Mouse (Mus musculus) heart, adult 2 months (tissue): ENCODE measurements around the gene Tab2. TPM values are rescaled to one million over a fixed set of nuclear protein-coding genes. Genes with fewer than 3 reads are reported as not detected.

Source experiments
- DNase-seq, 2 experiments: peaks; one replicate each; pipeline ENCODE4 v3.0.0; 2021
- H3K27ac ChIP-seq: fragments of 200-600 bp; 2 replicates; pipeline ENCODE4 v1.8.1; 2022
- H3K27me3 ChIP-seq: fragments of 200-500 bp; 2 replicates; pipeline ENCODE4 v1.6.1; 2012; ENCODE audit warnings: mild to moderate bottlenecking, low read length, inconsistent platforms, mixed read lengths; ENCODE audit not compliant: control insufficient read depth, insufficient read depth
- H3K36me3 ChIP-seq: fragments of 200-500 bp; 2 replicates; pipeline ENCODE4 v1.6.1; 2012; ENCODE audit warnings: low read length, inconsistent platforms; ENCODE audit not compliant: control insufficient read depth, insufficient read depth
- H3K4me1 ChIP-seq: fragments of 200-500 bp; 2 replicates; pipeline ENCODE4 v1.6.1; 2011; ENCODE audit warnings: low read length; ENCODE audit not compliant: control insufficient read depth, insufficient read depth
- H3K4me3 ChIP-seq: fragments of 200-600 bp; 2 replicates; pipeline ENCODE4 v1.8.1; 2022
- H3K79me2 ChIP-seq: fragments of 200-500 bp; replicated peaks from 2 replicates; pipeline ENCODE4 v1.6.1; 2012; ENCODE audit warnings: mild to moderate bottlenecking, inconsistent platforms, low read length, moderate library complexity, mixed read lengths; ENCODE audit not compliant: control insufficient read depth, insufficient read depth
- H3K9ac ChIP-seq: fragments of 200-500 bp; 2 replicates; pipeline ENCODE4 v1.6.1; 2012; ENCODE audit warnings: low read depth, mild to moderate bottlenecking, control low read depth, inconsistent platforms, low read length, mixed read lengths
- CTCF ChIP-seq: fragments of 200-600 bp; IDR thresholded peaks from 2 replicates; pipeline ENCODE4 v1.8.1; 2022; ENCODE audit warnings: antibody characterized with exemption, mild to moderate bottlenecking, moderate library complexity
- EP300 ChIP-seq: fragments of 200-500 bp; IDR thresholded peaks from 2 replicates; pipeline ENCODE4 v1.6.1; 2011; ENCODE audit warnings: low read depth, low read length, control low read depth; ENCODE audit not compliant: insufficient read depth
- POLR2A ChIP-seq: fragments of 200-500 bp; IDR thresholded peaks from 2 replicates; pipeline ENCODE4 v1.6.1; 2011; ENCODE audit warnings: mild to moderate bottlenecking, low read depth, low read length, control low read depth; ENCODE audit not compliant: insufficient read depth
- WGBS: fragments of 180-500 bp; shearing (Covaris S2); methylation state at CpG from one replicate; pipeline ENCODE4 v1.1.7; 2018; 5-methylcytosine and 5-hydroxymethylcytosine counted together
- intact Hi-C: fragments of 180-260 bp; cut with DNase I; formaldehyde crosslinking; loops from one replicate; pipeline ENCODE4 v1.15.1; 2025
- polyA plus RNA-seq: library from polyadenylated mRNA; depleted of rRNA; stranded (reverse); fragments of >200 nt; gene quantifications from 2 replicates; pipeline ENCODE4 v1.2.3, GENCODE M21; 2012
- total RNA-seq, 2 experiments: library from RNA; stranded (reverse); gene quantifications; 2 replicates each; pipeline ENCODE4 v1.2.3; 2021

Gene Tab2
- total and polyA plus RNA-seq, 3 experiments: 32.2 to 50.4 (median 46.4) TPM

DNA sequence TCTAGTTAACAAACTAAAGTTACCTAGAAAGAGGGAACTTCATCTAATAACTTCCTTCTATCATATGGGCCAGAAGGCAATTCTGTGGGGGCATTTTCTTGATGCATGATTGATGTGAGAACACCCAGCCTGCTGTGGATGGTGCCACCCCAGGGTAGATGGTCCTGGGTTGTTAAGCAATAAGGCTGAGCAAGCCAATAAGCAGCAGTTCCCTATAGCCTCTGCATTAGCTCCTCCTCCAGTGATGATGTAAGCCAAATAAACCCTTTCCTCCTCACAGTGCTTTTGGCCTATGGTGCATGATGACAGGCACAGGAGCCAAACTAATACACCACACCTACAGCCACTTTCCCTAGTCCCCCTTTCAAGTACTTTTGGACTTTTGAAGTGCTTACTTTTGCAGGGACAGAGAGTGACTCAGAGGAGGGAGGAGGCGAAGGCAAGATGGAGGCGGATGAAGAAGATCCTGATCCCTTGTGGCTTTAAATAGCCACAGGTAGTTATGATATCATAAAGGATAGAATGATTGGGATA is 12.8 kb upstream of the Tab2 start:
- intact Hi-C loops: no loop called here

DNA sequence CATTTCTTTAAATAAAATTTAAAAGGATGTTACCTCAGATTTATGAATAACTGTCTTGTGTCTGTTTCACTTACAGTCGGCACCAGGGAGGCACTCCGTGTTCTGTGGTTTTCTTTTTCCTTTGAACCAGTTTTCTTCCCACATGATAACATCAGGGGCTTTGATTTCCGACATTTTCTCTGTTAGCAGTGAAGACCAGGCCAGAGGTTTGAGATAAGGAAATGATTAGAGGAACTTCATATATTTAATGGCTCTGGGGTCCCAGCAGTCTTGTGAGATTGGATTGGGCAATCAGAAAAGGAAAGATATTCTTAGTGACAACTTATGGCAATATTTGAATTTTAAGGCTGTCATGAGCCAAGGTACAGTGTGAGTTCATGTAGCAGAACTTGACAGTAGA is 11.1 kb upstream of the Tab2 start:
- no peak overlapping the region for H3K9ac ChIP-seq
- no peak overlapping the region for H3K4me3 ChIP-seq
- H3K79me2 ChIP-seq: no peaks in the 10 kb centered on the region
- TF ChIP-seq POLR2A: no peak
- intact Hi-C loops: no loop called here
- no peaks in the 10 kb centered on the region for H3K4me1 ChIP-seq
- no peaks in the 10 kb centered on the region for H3K27me3 ChIP-seq
- 35% methylated on average over 3 of the region's 3 CpGs for WGBS
- H3K36me3 ChIP-seq: no peaks in the 10 kb centered on the region
- DNase-seq: no peak
- H3K27ac ChIP-seq: no peak overlapping the region

More for the DNA sequence above, 12.8 kb upstream of the Tab2 start:
- Histone ChIP-seq H3K36me3 (no peaks in the 10 kb centered on the region), H3K9ac (no peak overlapping the region), H3K4me1 (no peaks in the 10 kb centered on the region), H3K27ac (no peak overlapping the region), H3K79me2 (no peaks in the 10 kb centered on the region), H3K4me3 (no peak overlapping the region), H3K27me3 (no peaks in the 10 kb centered on the region)
- TF ChIP-seq CTCF (no peak), EP300 (no peak), POLR2A (no peak)
- WGBS: 97% methylated on average over 2 of the region's 2 CpGs
- no peak for DNase-seq

DNA sequence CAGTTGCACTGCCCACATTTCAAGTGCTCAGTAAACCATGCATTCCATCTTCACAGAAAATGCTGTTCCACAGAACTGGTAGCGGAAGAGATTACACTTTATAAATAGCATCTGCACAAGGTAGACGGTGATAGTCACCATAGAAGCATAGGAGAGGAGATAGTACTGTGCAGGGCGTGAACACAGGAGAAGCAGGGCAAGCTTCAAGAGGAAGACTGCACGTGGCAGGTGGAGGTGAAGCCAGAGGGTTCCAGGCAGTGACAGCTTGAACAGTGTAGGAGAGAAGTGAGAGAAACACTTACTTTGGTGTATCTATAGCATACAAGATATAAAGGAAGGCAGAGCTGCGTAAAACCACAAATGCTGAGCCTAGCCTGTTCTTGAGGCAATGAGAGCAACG is 3.0 kb upstream of the Tab2 start:
- Histone ChIP-seq H3K4me1 (no peaks in the 10 kb centered on the region; the same call in 1 of the 2 replicates), H3K36me3 (peaks cover under 1% of the 10 kb centered on the region; the same call in 1 of the 2 replicates), H3K79me2 (peaks cover 4% of the 10 kb centered on the region; the same call in 1 of the 2 replicates), H3K4me3 (no peak overlapping the region), H3K27ac (no peak overlapping the region), H3K27me3 (no peaks in the 10 kb centered on the region), H3K9ac (no peak overlapping the region)
- no peak for DNase-seq
- intact Hi-C loops: loop anchor here (5.0 to 10.0 kb wide), 3 partner anchors 47 to 274 kb away; partner anchors contain the start of genes Ginm1, Lats1, Pcmt1 and Ppil4
- 50% methylated on average over 6 of the region's 6 CpGs for WGBS
- no peak for TF ChIP-seq CTCF
- TF ChIP-seq EP300: no peak
- TF ChIP-seq POLR2A: no peak

DNA sequence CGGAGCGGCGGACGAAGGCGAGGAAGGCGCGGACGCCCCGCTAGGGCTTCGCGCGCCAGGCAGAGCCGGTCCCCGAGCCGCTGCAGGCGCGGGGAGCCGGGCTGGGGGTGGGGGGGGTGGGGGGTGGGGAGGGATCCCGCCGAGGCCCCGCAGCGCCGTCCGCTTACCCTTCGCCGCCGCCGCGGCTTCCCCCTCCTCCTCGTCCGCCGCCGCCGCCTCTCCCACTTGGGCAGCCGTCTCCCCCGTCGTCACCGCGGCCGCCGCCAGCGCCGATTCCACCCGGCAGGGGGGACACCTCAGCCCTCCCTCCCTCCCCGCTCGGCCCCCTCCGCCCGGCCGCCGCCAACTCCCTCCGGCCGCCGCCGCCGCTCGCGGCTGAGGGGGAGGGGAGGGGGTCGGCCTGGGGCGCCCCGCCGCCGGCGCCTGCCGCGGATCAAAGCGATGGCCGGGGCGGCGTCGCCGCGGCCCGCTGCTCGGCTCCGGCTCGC is 352 bp downstream of the Tab2 start:
- H3K36me3 ChIP-seq: peaks cover 10% of the 10 kb centered on the region
- H3K27me3 ChIP-seq: no peaks in the 10 kb centered on the region
- intact Hi-C loops: loop anchor here (5.0 to 10.0 kb wide), 3 partner anchors 43 to 271 kb away; partner anchors contain the start of genes Ginm1, Lats1, Pcmt1 and Ppil4
- TF ChIP-seq EP300 (no peak), CTCF (no peak), POLR2A (no peak)
- peaks cover 8% of the 10 kb centered on the region for H3K79me2 ChIP-seq
- H3K4me1 ChIP-seq: peaks cover 1% of the 10 kb centered on the region; the same call in 1 of the 2 replicates
- DNase-seq: peak in 1 of 2 experiments; percentile 80
- H3K27ac ChIP-seq: peak overlapping the region; percentile 84
- peak overlapping the region; percentile 99 for H3K9ac ChIP-seq
- peak overlapping the region; percentile 79 for H3K4me3 ChIP-seq
- 3% methylated on average over 15 of the region's 76 CpGs for WGBS

DNA sequence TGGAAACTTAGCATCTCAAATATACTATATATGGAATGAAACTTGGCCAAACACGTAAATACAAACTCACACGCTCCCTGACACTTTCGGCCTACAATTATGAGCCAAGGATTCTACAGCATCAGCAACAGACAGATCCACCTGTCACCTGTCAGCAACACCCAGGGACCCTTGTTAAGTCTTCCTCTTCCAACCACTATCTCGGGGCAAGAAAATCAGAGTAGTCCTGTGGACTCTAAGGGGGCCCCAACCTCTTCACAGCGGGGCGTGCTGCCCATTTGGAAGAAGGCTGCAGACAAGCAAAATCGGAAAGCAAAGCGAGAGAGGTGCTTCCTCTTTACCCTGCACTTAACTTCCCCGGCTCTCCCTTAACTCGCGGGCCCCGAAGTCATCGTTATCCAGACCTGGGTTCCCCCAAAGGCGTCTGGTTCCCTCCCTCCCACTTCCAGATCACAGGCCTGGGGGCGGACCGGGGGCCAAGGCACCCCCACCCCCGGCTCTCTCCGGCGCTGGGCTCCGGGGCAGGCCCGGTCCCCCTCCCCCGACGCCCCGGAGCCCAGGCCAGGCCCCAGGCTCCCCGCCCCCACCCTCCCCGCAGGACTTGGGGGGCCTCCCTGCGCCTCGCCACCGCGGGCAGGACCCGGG is 919 bp downstream of the Tab2 start:
- H3K36me3 ChIP-seq: peaks cover 10% of the 10 kb centered on the region
- peaks cover 8% of the 10 kb centered on the region for H3K79me2 ChIP-seq
- H3K9ac ChIP-seq: peak overlapping the region; percentile 99
- peak; percentile 65 to 67 for DNase-seq
- no peaks in the 10 kb centered on the region for H3K27me3 ChIP-seq
- intact Hi-C loops: loop anchor here (5.0 to 10.0 kb wide), 3 partner anchors 43 to 270 kb away; partner anchors contain the start of genes Ginm1, Lats1, Pcmt1 and Ppil4
- TF ChIP-seq POLR2A (no peak), CTCF (no peak), EP300 (no peak)
- H3K4me1 ChIP-seq: peaks cover 1% of the 10 kb centered on the region; the same call in 1 of the 2 replicates
- peak overlapping the region; percentile 84 for H3K27ac ChIP-seq
- H3K4me3 ChIP-seq: peak overlapping the region; percentile 79
- under 1% methylated on average over 22 of the region's 31 CpGs for WGBS

DNA sequence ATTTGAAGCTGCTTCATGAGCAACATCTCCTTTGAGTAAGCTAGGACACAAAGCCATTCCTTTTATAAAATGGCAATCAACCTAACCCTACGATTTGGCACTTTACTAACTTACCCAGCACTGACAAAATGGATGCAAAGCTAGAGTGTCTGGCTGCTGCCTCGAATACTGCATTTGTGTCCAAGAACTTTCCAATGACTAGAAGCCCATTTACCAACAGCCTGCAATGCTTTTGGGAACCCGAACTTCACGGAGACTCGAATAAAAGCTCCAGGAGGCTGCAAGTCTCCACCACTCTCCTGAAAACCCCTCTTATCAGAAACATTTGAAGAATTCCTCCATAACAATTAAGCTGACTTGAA is 1.4 kb downstream of the Tab2 start:
- intact Hi-C loops: loop anchor here (10.0 kb wide), 2 partner anchors 160 to 270 kb away; partner anchors contain the start of genes Ginm1, Lats1, Pcmt1 and Ppil4
- TF ChIP-seq CTCF (no peak), POLR2A (no peak), EP300 (no peak)

More for the DNA sequence above, 1.4 kb downstream of the Tab2 start:
- Histone ChIP-seq H3K4me3 (peak overlapping the region; percentile 79), H3K36me3 (peaks cover 10% of the 10 kb centered on the region), H3K79me2 (peaks cover 9% of the 10 kb centered on the region), H3K9ac (peak overlapping the region; percentile 37; the same call in 1 of the 2 replicates), H3K27ac (peak overlapping the region; percentile 84), H3K4me1 (peaks cover 1% of the 10 kb centered on the region; the same call in 1 of the 2 replicates), H3K27me3 (no peaks in the 10 kb centered on the region)
- WGBS: 3% methylated on average over 5 of the region's 5 CpGs
- no peak for DNase-seq
